Mouse (Mus musculus) spleen, postnatal 36 days (tissue): Measurements from ENCODE around the gene Gpr22.

Experiments used
- DNase-seq, 2 experiments: peaks; one replicate each; pipeline ENCODE4 v3.0.0; 2022; ENCODE audit warnings: low spot score in 2 of 2, mixed read lengths in 1 of 2

Gpr22 gene

GRCm38 (mm10) chr12:31713600-31713999 lies at the start of gene Gpr22:
Gene Gpr22 (minus strand): TSS chr12:31713947.
- DNase-seq = no peak

DNA sequence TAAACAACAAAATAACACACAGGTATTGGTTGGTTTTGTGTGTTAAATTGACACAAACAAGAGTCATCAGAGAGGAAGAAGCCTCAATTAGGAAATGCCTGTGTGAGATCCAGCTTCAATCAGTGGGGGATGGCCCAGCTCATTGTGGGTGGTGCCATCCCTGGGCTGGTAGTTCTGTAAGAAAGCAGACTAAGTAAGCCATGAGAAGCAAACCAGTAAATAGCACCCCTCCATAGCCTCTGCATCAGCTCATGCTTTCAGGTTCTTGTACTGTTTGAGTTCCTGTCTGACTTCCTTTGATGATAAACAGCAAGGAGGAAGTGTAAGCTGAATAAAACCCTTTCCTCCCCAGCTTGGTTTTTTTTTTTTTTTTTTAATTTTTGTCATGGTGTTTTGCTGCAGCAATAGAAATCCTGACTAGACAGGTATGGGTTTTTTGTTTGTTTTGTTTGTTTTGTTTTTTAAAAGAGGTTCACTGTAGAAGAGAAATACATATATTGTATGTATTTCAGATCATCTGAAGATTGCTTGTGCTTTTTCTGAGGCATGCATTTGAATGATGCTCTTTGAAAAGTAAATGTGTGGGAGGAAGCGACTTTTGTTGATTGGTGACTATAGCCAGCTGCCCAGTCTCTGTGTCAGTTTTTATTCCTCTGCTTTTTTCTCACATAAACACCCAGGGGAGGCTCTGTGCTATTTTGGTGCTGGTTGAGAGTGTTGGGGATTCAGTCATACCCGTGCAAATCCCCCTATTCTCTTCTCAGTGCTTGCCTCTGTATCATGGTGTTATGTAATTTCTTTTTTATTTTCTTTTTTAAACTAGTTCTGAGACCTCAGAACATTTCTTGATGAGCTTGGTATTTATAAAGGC lies 42.4 kb upstream of the Gpr22 start:
- DNase-seq = peak; percentile 5 to 16

- DNase-seq = no peak
These were observed 40.7 kb upstream of the Gpr22 start for GRCm38 (mm10) chr12:31754465-31754864.

DNA sequence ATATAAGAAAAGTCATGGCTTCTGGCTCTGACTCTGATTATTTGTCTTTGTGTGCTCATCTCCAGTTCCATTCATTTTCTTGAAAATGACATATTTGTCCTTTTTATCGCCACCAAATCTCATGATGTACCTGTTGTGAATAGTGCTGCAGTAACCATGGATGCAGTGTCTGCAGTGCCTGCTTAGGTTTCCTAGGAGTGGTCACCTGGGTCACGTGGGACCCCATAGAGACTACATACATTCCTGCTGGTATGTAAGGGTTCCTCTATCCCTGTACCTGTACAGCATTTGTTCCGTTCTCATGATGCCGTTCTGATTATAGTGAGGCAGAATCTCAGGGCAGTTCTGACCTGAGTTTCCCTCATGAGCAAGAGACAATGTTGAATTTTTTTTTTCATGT lies 36.1 kb upstream of the Gpr22 start:
- DNase-seq = no peak

DNA sequence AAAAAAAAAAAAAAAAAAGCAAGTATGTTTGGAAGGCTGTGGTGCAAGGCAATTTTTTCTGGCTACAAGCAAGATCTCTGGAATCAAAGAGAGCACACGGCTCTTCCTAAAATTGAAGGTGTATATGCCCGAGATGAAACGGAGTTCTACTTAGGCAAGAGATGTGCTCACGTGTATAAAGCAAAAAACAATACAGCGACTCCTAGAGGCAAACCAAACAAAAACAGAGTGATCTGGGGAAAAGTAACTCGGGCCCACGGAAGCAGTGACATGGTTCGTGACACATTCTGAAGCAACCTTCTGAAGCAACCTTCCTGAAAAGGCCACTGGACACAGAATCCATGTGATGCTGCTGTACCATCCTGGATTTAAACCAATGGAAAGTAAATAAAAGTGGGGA lies 33.6 kb upstream of the Gpr22 start:
- DNase-seq = no peak

GRCm38 (mm10) chr12:31734616-31735015 lies 20.9 kb upstream of the Gpr22 start:
- no peak for DNase-seq

DNA sequence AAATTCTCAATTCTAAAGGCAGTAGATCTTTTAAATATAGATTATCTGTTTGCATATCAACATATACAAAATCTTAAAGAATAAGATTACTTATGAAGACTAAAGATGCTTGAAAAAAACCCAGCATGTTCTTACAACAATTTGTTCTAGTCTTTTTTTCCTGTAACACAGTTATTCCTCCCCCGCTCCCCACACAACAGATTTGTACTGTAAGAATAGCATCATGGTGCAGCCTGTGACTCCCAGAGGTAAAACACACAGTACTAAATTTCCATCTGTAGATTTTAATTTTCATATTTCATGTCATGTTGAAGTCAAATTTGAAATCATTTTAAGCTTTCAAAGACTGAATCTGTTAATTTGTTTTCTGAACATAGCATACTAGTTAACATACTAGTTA lies 16.4 kb upstream of the Gpr22 start:
- DNase-seq = no peak

DNA sequence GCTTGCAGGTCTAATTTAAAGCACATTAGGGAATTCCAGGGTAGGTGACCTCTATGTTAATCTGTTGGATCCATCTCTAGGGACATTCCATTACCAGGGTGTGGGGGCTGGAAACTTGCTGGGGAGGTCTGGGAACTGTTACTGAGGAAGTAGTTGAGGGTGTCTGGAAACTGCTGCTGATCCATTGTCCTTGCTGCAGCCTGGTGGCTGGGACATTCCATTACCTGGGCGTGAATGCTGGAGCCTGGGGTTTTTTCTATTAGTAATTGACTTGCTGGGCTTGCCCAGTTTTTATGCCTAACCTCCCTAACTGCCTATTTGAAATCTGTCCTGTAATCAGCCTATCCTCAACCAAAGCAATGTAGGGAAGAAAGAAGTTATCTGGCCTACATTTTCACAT lies 13.0 kb upstream of the Gpr22 start:
- DNase-seq = no peak

GRCm38 (mm10) chr12:31725511-31726275 lies 11.9 kb upstream of the Gpr22 start:
- DNase-seq = no peak

DNA sequence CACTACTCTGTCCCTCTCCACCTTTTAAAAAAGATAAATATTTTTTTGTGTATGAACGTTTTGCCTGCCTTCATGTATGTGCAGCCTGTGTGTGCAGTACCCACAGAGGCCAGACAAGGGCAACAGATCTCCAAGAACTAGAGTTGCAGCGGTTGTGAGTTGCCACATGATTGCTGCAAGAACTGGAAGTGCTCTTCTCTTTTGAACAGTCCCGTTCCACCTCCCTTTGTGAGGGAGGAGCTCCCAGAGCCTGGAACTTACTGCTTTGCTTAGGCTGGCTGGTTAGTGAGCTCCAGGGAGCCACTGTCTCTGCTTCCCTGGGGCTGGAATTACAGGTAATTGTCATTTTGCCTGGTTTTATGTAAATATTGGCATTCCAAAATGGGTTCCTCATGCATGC lies 10.8 kb upstream of the Gpr22 start:
- no peak for DNase-seq

DNA sequence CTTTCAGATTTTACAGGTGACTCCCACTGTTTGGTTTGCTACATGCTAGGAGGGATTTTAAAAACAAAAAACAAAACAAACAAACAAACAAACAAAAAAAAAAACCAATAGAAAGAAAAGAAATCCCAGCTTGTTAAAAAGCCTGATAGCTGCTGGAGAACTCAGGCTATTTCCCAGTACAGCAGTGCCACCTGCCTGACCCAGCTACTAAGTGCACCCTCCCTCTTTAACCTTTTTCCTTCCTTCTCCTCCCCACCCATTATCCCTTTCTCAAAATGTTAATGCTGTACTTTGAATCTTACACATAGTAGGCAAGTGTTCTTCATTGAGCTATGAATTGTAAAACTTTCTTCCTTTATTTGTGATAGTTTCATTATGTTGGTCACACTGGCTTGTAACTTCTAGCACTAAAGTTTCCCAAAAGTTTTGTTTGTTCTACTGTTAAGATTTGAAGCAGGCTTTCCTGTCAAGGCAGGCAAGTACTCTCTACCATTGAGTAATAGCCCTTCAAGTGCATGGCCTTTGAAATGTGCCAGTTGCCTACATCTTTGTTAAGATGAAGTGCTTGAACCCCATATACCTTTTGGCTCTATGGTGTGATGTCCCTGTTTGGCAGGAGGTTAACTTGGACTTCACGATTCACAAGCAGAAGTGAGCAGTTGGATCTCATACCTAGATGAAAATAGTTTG lies 6.0 kb upstream of the Gpr22 start:
- no peak for DNase-seq

DNA sequence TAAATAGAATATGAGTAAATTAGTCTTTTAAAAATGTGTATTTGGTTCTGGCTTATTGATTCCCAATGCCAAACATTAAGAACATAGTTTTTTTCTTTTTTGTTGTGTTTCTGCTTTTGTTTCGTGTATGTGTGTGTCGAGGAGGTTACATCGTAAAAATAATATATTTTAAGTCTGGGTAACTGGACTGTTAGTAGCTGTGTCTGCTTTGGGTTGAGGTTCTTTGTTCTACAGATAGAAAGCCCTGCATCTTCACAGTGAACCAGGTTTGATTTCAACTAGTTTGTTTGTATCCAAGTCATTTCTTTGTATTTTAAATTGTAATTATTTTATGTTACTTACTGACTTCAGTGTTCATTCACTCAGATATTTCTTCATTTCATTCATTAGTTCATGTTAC lies 323 bp upstream of the Gpr22 start:
- DNase-seq = no peak

GRCm38 (mm10) chr12:31712727-31713126 lies 1.0 kb downstream of the Gpr22 start:
- DNase-seq = no peak

GRCm38 (mm10) chr12:31712233-31712632 lies 1.5 kb downstream of the Gpr22 start:
- DNase-seq = no peak

- DNase-seq = no peak
These were observed 4.1 kb downstream of the Gpr22 start for GRCm38 (mm10) chr12:31709665-31710064.

DNA sequence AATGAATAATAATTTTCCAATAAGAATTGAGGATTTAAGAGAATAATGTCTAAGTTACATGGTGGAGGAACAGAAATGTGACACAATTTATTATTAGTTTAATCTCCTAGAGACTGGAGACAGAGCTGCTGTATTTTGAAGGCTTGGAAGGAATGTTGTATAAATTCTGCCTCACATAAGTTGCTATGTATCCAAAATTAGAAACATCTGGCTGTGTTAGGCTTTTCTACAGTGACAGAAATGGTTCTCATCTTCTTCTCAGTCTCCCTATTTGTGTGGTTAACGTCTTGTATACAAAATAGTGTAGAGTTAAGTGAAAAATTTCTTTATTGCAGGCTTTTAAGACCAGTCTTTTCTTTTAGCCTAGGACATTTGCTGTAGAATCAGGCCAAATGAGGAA lies 6.2 kb downstream of the Gpr22 start:
- DNase-seq = no peak

DNA sequence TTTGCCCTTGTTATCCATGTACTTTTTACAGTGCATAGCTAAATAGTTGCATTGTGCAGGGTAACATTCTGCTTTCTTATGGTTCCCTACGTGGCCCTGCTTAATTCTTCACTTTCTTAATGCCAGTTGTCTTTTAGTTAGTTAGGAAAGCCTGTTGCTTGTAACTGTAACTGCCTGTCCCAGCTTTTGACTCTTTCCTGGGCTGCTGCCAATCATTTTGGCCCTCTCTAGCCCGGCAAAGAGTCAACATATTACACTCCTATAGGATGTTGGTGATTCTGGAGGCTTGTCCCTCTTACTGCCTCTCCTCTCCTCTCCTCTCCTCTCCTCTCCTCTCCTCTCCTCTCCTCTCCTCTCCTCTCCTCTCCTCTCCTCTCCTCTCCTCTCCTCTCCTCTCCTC lies 7.6 kb downstream of the Gpr22 start:
- no peak for DNase-seq

DNA sequence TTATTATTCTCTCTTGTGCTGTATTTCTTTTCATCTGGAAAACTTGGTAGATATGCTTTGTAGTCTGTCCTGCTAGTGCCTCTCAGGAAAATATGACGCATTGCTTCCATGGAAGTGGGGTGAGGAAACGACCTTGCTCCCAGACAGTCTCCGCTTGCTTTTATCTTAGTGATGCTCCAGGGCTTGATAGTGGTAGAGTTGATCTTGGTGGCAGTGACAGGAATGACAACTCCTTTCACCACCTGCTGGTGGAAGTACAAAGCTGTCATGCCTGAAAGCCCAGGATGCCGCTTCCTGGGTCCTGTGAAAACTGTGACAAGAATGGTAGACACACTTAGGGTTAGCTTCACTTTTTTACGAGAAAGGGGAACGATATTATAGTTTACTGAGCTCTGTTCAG lies 9.8 kb downstream of the Gpr22 start:
- DNase-seq = no peak

- DNase-seq = no peak
These were observed 12.3 kb downstream of the Gpr22 start for GRCm38 (mm10) chr12:31701411-31701810.

GRCm38 (mm10) chr12:31700623-31701347 lies 13.0 kb downstream of the Gpr22 start:
- no peak for DNase-seq

- no peak for DNase-seq
These were observed 20.5 kb downstream of the Gpr22 start for GRCm38 (mm10) chr12:31693278-31693677.

- DNase-seq = no peak
These were observed 27.1 kb downstream of the Gpr22 start for GRCm38 (mm10) chr12:31686679-31687078.
